Mouse (Mus musculus): ENCODE data around the gene Prelp. TPM values are rescaled to one million over a fixed set of nuclear protein-coding genes. Genes with fewer than 3 reads are reported as not detected.

Gene Prelp
- polyA plus RNA-seq, 1 experiment from 2014 or later: 1.7 TPM

GRCm38 (mm10) chr1:133891489-133891888 is 29.7 kb downstream of the Prelp start:
- Histone ChIP-seq H3K4me1 (replicated peaks) (peaks cover 94% of the 10 kb centered on the region), H3K27ac (peak overlapping the region; percentile 72), H3K27me3 (no peaks in the 10 kb centered on the region), H3K4me3 (replicated peaks) (no peak overlapping the region), H3K4me2 (peak overlapping the region; percentile 71; the same call in 1 of the 2 replicates), H3K9me3 (replicated peaks) (no peaks in the 10 kb centered on the region), H3K36me3 (no peaks in the 10 kb centered on the region), H3K9ac (peak overlapping the region; percentile 62)
- WGBS (ENCODE audit: insufficient replicate concordance): 5% methylated on average over 5 of the region's 5 CpGs
- DNase-seq (no peak), ATAC-seq (ENCODE audit: low read depth) (no peak)

GRCm38 (mm10) chr1:133889949-133890598 is 31.1 kb downstream of the Prelp start:
- WGBS (ENCODE audit: insufficient replicate concordance): 22% methylated on average over 20 of the region's 20 CpGs
- peak overlapping the region; percentile 71 for H3K4me2 ChIP-seq
- no peak for DNase-seq
- peak overlapping the region; percentile 62 for H3K9ac ChIP-seq
- no peaks in the 10 kb centered on the region for H3K36me3 ChIP-seq
- no peaks in the 10 kb centered on the region for H3K9me3 ChIP-seq (replicated peaks)
- peak overlapping the region; percentile 72 for H3K27ac ChIP-seq
- ATAC-seq (ENCODE audit: low read depth): peak; percentile 42
- no peaks in the 10 kb centered on the region for H3K27me3 ChIP-seq
- peaks cover 95% of the 10 kb centered on the region for H3K4me1 ChIP-seq (replicated peaks)
- peak overlapping the region; percentile 33 for H3K4me3 ChIP-seq (replicated peaks)

GRCm38 (mm10) chr1:133887538-133888250 is 33.5 kb downstream of the Prelp start:
- Histone ChIP-seq H3K9ac (peak overlapping the region; percentile 46; the same call in 1 of the 2 replicates), H3K4me2 (peak overlapping the region; percentile 43), H3K36me3 (no peaks in the 10 kb centered on the region), H3K4me3 (replicated peaks) (no peak overlapping the region), H3K27me3 (no peaks in the 10 kb centered on the region), H3K9me3 (replicated peaks) (no peaks in the 10 kb centered on the region), H3K4me1 (replicated peaks) (peaks cover 89% of the 10 kb centered on the region), H3K27ac (peak overlapping the region; percentile 72)
- ATAC-seq (ENCODE audit: low read depth): peak; percentile 77
- 28% methylated on average over 5 of the region's 5 CpGs for WGBS (ENCODE audit: insufficient replicate concordance)
- DNase-seq: no peak

GRCm38 (mm10) chr1:133887044-133887443 is 34.2 kb downstream of the Prelp start:
- peak overlapping the region; percentile 43 for H3K4me2 ChIP-seq
- no peaks in the 10 kb centered on the region for H3K9me3 ChIP-seq (replicated peaks)
- DNase-seq: no peak
- H3K36me3 ChIP-seq: no peaks in the 10 kb centered on the region
- H3K27me3 ChIP-seq: no peaks in the 10 kb centered on the region
- H3K27ac ChIP-seq: peak overlapping the region; percentile 72
- peaks cover 88% of the 10 kb centered on the region for H3K4me1 ChIP-seq (replicated peaks)
- 3% methylated on average over 8 of the region's 8 CpGs for WGBS (ENCODE audit: insufficient replicate concordance)
- peak overlapping the region; percentile 46 for H3K9ac ChIP-seq
- no peak overlapping the region for H3K4me3 ChIP-seq (replicated peaks)
- no peak for ATAC-seq (ENCODE audit: low read depth)

GRCm38 (mm10) chr1:133886431-133886830 is 34.8 kb downstream of the Prelp start:
- Histone ChIP-seq H3K4me1 (replicated peaks) (peaks cover 87% of the 10 kb centered on the region), H3K4me3 (replicated peaks) (no peak overlapping the region), H3K9ac (peak overlapping the region; percentile 52; the same call in 1 of the 2 replicates), H3K27me3 (no peaks in the 10 kb centered on the region), H3K36me3 (no peaks in the 10 kb centered on the region), H3K9me3 (replicated peaks) (no peaks in the 10 kb centered on the region), H3K27ac (peak overlapping the region; percentile 72), H3K4me2 (peak overlapping the region; percentile 43)
- 48% methylated on average over 6 of the region's 6 CpGs for WGBS (ENCODE audit: insufficient replicate concordance)
- no peak for DNase-seq
- no peak for ATAC-seq (ENCODE audit: low read depth)

GRCm38 (mm10) chr1:133885811-133886210 is 35.4 kb downstream of the Prelp start:
- Histone ChIP-seq H3K27ac (peak overlapping the region; percentile 72; the same call in 1 of the 2 replicates), H3K36me3 (no peaks in the 10 kb centered on the region), H3K4me2 (peak overlapping the region; percentile 43), H3K27me3 (no peaks in the 10 kb centered on the region), H3K9ac (peak overlapping the region; percentile 52), H3K4me3 (replicated peaks) (no peak overlapping the region; the same call in 1 of the 2 replicates), H3K4me1 (replicated peaks) (peaks cover 83% of the 10 kb centered on the region), H3K9me3 (replicated peaks) (no peaks in the 10 kb centered on the region)
- ATAC-seq (ENCODE audit: low read depth) (peak; percentile 74), DNase-seq (peak; percentile 52)
- 41% methylated on average over 7 of the region's 7 CpGs for WGBS (ENCODE audit: insufficient replicate concordance)

- Histone ChIP-seq H3K36me3 (no peaks in the 10 kb centered on the region), H3K4me3 (replicated peaks) (no peak overlapping the region), H3K9ac (no peak overlapping the region), H3K4me2 (no peak overlapping the region), H3K9me3 (replicated peaks) (no peaks in the 10 kb centered on the region), H3K27ac (no peak overlapping the region), H3K27me3 (no peaks in the 10 kb centered on the region), H3K4me1 (replicated peaks) (peaks cover 74% of the 10 kb centered on the region)
- no peak for DNase-seq
- no peak for ATAC-seq (ENCODE audit: low read depth)
- 85% methylated on average over 9 of the region's 9 CpGs for WGBS (ENCODE audit: insufficient replicate concordance)
These were observed 36.5 kb downstream of the Prelp start for GRCm38 (mm10) chr1:133884746-133885145.

- Histone ChIP-seq H3K27ac (no peak overlapping the region), H3K4me3 (replicated peaks) (no peak overlapping the region), H3K9me3 (replicated peaks) (no peaks in the 10 kb centered on the region), H3K4me2 (no peak overlapping the region), H3K9ac (no peak overlapping the region), H3K4me1 (replicated peaks) (peaks cover 69% of the 10 kb centered on the region), H3K27me3 (no peaks in the 10 kb centered on the region), H3K36me3 (no peaks in the 10 kb centered on the region)
- ATAC-seq (ENCODE audit: low read depth) (no peak), DNase-seq (no peak)
- 80% methylated on average over 6 of the region's 6 CpGs for WGBS (ENCODE audit: insufficient replicate concordance)
These were observed 37.1 kb downstream of the Prelp start for GRCm38 (mm10) chr1:133884090-133884489.

- Histone ChIP-seq H3K27ac (peak overlapping the region; percentile 61), H3K4me1 (replicated peaks) (peaks cover 65% of the 10 kb centered on the region), H3K4me2 (no peak overlapping the region), H3K36me3 (no peaks in the 10 kb centered on the region), H3K4me3 (replicated peaks) (no peak overlapping the region), H3K9ac (no peak overlapping the region), H3K9me3 (replicated peaks) (no peaks in the 10 kb centered on the region), H3K27me3 (no peaks in the 10 kb centered on the region)
- WGBS (ENCODE audit: insufficient replicate concordance): 64% methylated on average over 11 of the region's 11 CpGs
- ATAC-seq (ENCODE audit: low read depth): peak; percentile 33
- no peak for DNase-seq
These were observed 38.7 kb downstream of the Prelp start for GRCm38 (mm10) chr1:133882283-133883217.

- no peak for DNase-seq
- H3K4me2 ChIP-seq: no peak overlapping the region
- H3K9me3 ChIP-seq (replicated peaks): no peaks in the 10 kb centered on the region
- no peak overlapping the region for H3K4me3 ChIP-seq (replicated peaks)
- H3K4me1 ChIP-seq (replicated peaks): peaks cover 58% of the 10 kb centered on the region
- peak overlapping the region; percentile 60 for H3K27ac ChIP-seq
- no peaks in the 10 kb centered on the region for H3K27me3 ChIP-seq
- no peak for ATAC-seq (ENCODE audit: low read depth)
- no peak overlapping the region for H3K9ac ChIP-seq
- no peaks in the 10 kb centered on the region for H3K36me3 ChIP-seq
- WGBS (ENCODE audit: insufficient replicate concordance): 65% methylated on average over 6 of the region's 6 CpGs
These were observed 39.4 kb downstream of the Prelp start for GRCm38 (mm10) chr1:133881813-133882212.

All from liver, embryonic 13.5 days (tissue).